Mouse (Mus musculus) hindbrain, embryonic 16.5 days (tissue): ENCODE data around the gene Dclre1c. TPM values are rescaled to one million over a fixed set of nuclear protein-coding genes. Genes with fewer than 3 reads are reported as not detected.

Experiments used
- ATAC-seq: fragments of 200-750 bp; cut with Nextera tagmentation; 2 replicates; pipeline ENCODE4 v1.8.0; 2017; ENCODE audit warnings: moderate TSS enrichment, moderate library complexity
- H3K27ac ChIP-seq: fragments of 300-500 bp; sonication (generic); 2 replicates; pipeline ENCODE4 v1.5.1; 2014; ENCODE audit warnings: low read depth, mild to moderate bottlenecking, control low read depth, low read length, moderate library complexity
- H3K27me3 ChIP-seq: fragments of 300-500 bp; sonication (generic); replicated peaks from 2 replicates; pipeline ENCODE4 v1.6.1; 2014; ENCODE audit warnings: low read length; ENCODE audit not compliant: control insufficient read depth, insufficient read depth
- H3K36me3 ChIP-seq: fragments of 300-500 bp; sonication (generic); 2 replicates; pipeline ENCODE4 v1.6.1; 2014; ENCODE audit warnings: mild to moderate bottlenecking, low read length, moderate library complexity, mixed read lengths; ENCODE audit not compliant: control insufficient read depth, insufficient read depth
- H3K4me1 ChIP-seq: fragments of 300-500 bp; sonication (generic); 2 replicates; pipeline ENCODE4 v1.6.1; 2014; ENCODE audit warnings: low read depth, low read length; ENCODE audit not compliant: control insufficient read depth, insufficient read depth
- H3K4me2 ChIP-seq: fragments of 300-500 bp; sonication (generic); 2 replicates; pipeline ENCODE4 v1.6.1; 2014; ENCODE audit warnings: mild to moderate bottlenecking, low read length, control low read depth, moderate library complexity
- H3K4me3 ChIP-seq: fragments of 300-500 bp; sonication (generic); 2 replicates; pipeline ENCODE4 v1.5.1; 2014; ENCODE audit warnings: mild to moderate bottlenecking, low read length, control low read depth, moderate library complexity
- H3K9ac ChIP-seq: fragments of 300-500 bp; sonication (generic); 2 replicates; pipeline ENCODE4 v1.6.1; 2014; ENCODE audit warnings: low read depth, mild to moderate bottlenecking, control low read depth, low read length, moderate library complexity
- H3K9me3 ChIP-seq: fragments of 300-500 bp; sonication (generic); 2 replicates; pipeline ENCODE4 v1.6.1; 2014; ENCODE audit warnings: mild to moderate bottlenecking, low read length, moderate library complexity; ENCODE audit not compliant: control insufficient read depth
- WGBS: fragments of 180-500 bp; shearing (Covaris S2); extraction: QIAGEN DNeasy Blood & Tissue Kit; methylation state at CpG from one replicate; pipeline ENCODE4 v1.1.7; 2014; 5-methylcytosine and 5-hydroxymethylcytosine counted together
- polyA plus RNA-seq: library from polyadenylated mRNA; unstranded; fragments of >200 nt; fragmentation: Nextera tagmentation; extraction: Ambion mirVana; gene quantifications from 2 replicates; pipeline ENCODE4 v1.2.1, GENCODE M21; 2015

The Dclre1c gene
- polyA plus RNA-seq, 1 experiment from 2014 or later = 6.9 TPM

- Histone ChIP-seq H3K4me1 (no peaks in the 10 kb centered on the region), H3K9ac (no peak overlapping the region), H3K27ac (no peak overlapping the region), H3K27me3 (no peaks in the 10 kb centered on the region), H3K4me3 (no peak overlapping the region), H3K36me3 (peaks cover 33% of the 10 kb centered on the region), H3K4me2 (no peak overlapping the region), H3K9me3 (no peaks in the 10 kb centered on the region)
- over 99% methylated on average over 6 of the region's 6 CpGs for WGBS
- ATAC-seq = no peak
These were observed 75.6 kb downstream of the Dclre1c start for GRCm38 (mm10) chr2:3499543-3499942.

- Histone ChIP-seq H3K27ac (no peak overlapping the region), H3K9ac (no peak overlapping the region), H3K4me1 (no peaks in the 10 kb centered on the region), H3K9me3 (no peaks in the 10 kb centered on the region), H3K27me3 (no peaks in the 10 kb centered on the region), H3K4me2 (no peak overlapping the region), H3K36me3 (peaks cover 29% of the 10 kb centered on the region), H3K4me3 (no peak overlapping the region)
- 97% methylated on average over 5 of the region's 5 CpGs for WGBS
- ATAC-seq = no peak
These were observed 77.0 kb downstream of the Dclre1c start for GRCm38 (mm10) chr2:3500886-3501285.

- no peaks in the 10 kb centered on the region for H3K27me3 ChIP-seq
- peaks cover 15% of the 10 kb centered on the region for H3K4me1 ChIP-seq
- peak overlapping the region; percentile 73 for H3K4me2 ChIP-seq
- under 1% methylated on average over 15 of the region's 15 CpGs for WGBS
- H3K36me3 ChIP-seq = peaks cover 13% of the 10 kb centered on the region
- H3K4me3 ChIP-seq = peak overlapping the region; percentile 78
- peak overlapping the region; percentile 87 for H3K27ac ChIP-seq
- no peaks in the 10 kb centered on the region for H3K9me3 ChIP-seq
- peak overlapping the region; percentile 87 for H3K9ac ChIP-seq
- no peak for ATAC-seq
These were observed 88.1 kb downstream of the Dclre1c start for GRCm38 (mm10) chr2:3512076-3512475.

- no peaks in the 10 kb centered on the region for H3K9me3 ChIP-seq
- peak within 1 kb of the TSS; percentile 78 for H3K4me3 ChIP-seq
- no peaks in the 10 kb centered on the region for H3K27me3 ChIP-seq
- H3K9ac ChIP-seq = peak within 1 kb of the TSS; percentile 87
- peak within 1 kb of the TSS; percentile 73 for H3K4me2 ChIP-seq
- H3K27ac ChIP-seq = peak within 1 kb of the TSS; percentile 87
- WGBS = under 1% methylated on average over 60 of the region's 60 CpGs
- peak; percentile 100 for ATAC-seq
- H3K36me3 ChIP-seq = peaks cover 13% of the 10 kb centered on the region
- H3K4me1 ChIP-seq = peaks cover 15% of the 10 kb centered on the region
These were observed 88.9 kb downstream of the Dclre1c start, which contains the start of the genes Gm45902, Hspa14 and Cdnf for GRCm38 (mm10) chr2:3512552-3513454. TSS of gene Gm45902 (minus strand) at chr2:3512790. TSS of gene Hspa14 (minus strand) at chr2:3512814. TSS of gene Cdnf (plus strand) at chr2:3513030.

Other genes starting within 250 kb of the Dclre1c start
- 108 and 112 TPM in 2 replicates for gene Nmt2, start 139.9 kb upstream of the Dclre1c start, polyA plus RNA-seq
- 10.4 and 13.3 TPM in 2 replicates for gene Rpp38, start 91.5 kb upstream of the Dclre1c start, polyA plus RNA-seq
- gene Acbd7, start 88.0 kb upstream of the Dclre1c start, polyA plus RNA-seq = 3.4 and 4.6 TPM in 2 replicates
- 0.10 TPM in 2 replicates for gene Olah, start 26.9 kb upstream of the Dclre1c start, polyA plus RNA-seq
- 6.1 and 6.7 TPM in 2 replicates for gene Meig1, start 1.5 kb upstream of the Dclre1c start, polyA plus RNA-seq
- 7.0 and 8.5 TPM in 2 replicates for gene Suv39h2, start 50.9 kb downstream of the Dclre1c start, polyA plus RNA-seq
- 5.8 and 8.2 TPM in 2 replicates for gene Gm45902, start 88.7 kb downstream of the Dclre1c start, polyA plus RNA-seq
- 64.7 and 66.7 TPM in 2 replicates for gene Hspa14, start 88.7 kb downstream of the Dclre1c start, polyA plus RNA-seq
- gene Cdnf, start 88.9 kb downstream of the Dclre1c start, polyA plus RNA-seq = 0.12 and 0.41 TPM in 2 replicates
- gene Fam107b, start 146.4 kb downstream of the Dclre1c start, polyA plus RNA-seq = 27.0 and 34.0 TPM in 2 replicates